Mouse (Mus musculus): Measurements from ENCODE around the gene Abcc6. TPM values are rescaled to one million over a fixed set of nuclear protein-coding genes. Genes with fewer than 3 reads are reported as not detected.
A peak's percentile ranks its signal among the peaks of the same experiment; 100 is the strongest.

The Abcc6 gene
- polyA plus RNA-seq, 1 experiment from 2014 or later, result 0.24 TPM

GRCm38 (mm10) chr7:46013266-46014010, 16.7 kb downstream of the Abcc6 start:
- H3K27me3 ChIP-seq (ENCODE audit: control insufficient read depth, insufficient read depth, low read length), result no peaks in the 10 kb centered on the region
- no peak for ATAC-seq (ENCODE audit: low FRiP score, low TSS enrichment)
- H3K4me1 ChIP-seq (ENCODE audit: control insufficient read depth, insufficient read depth, low read length), result no peaks in the 10 kb centered on the region
- whole genome bisulfite sequencing, result 14% methylated on average over 9 of the region's 9 CpGs
- no peak overlapping the region for H3K4me2 ChIP-seq (ENCODE audit: low read length)
- no peaks in the 10 kb centered on the region for H3K9me3 ChIP-seq (ENCODE audit: control insufficient read depth, low read length)
- peak; percentile 67 for DNase-seq
- no peaks in the 10 kb centered on the region for H3K36me3 ChIP-seq (ENCODE audit: control insufficient read depth, insufficient read depth, low read length)
- H3K4me3 ChIP-seq (replicated peaks; ENCODE audit: low read depth, low read length), result no peak overlapping the region
- peak overlapping the region; percentile 32; the same call in 1 of the 2 replicates for H3K27ac ChIP-seq (replicated peaks; ENCODE audit: low read depth, low read length)
- no peak overlapping the region for H3K9ac ChIP-seq (replicated peaks; ENCODE audit: low read length)

GRCm38 (mm10) chr7:46012121-46012520, 18.0 kb downstream of the Abcc6 start:
- no peak for DNase-seq
- no peak overlapping the region for H3K9ac ChIP-seq (replicated peaks; ENCODE audit: low read length)
- no peaks in the 10 kb centered on the region for H3K9me3 ChIP-seq (ENCODE audit: control insufficient read depth, low read length)
- H3K27me3 ChIP-seq (ENCODE audit: control insufficient read depth, insufficient read depth, low read length), result no peaks in the 10 kb centered on the region
- no peak for ATAC-seq (ENCODE audit: low FRiP score, low TSS enrichment)
- H3K4me1 ChIP-seq (ENCODE audit: control insufficient read depth, insufficient read depth, low read length), result no peaks in the 10 kb centered on the region
- H3K4me2 ChIP-seq (ENCODE audit: low read length), result no peak overlapping the region
- H3K27ac ChIP-seq (replicated peaks; ENCODE audit: low read depth, low read length), result no peak overlapping the region
- no peak overlapping the region for H3K4me3 ChIP-seq (replicated peaks; ENCODE audit: low read depth, low read length)
- no peaks in the 10 kb centered on the region for H3K36me3 ChIP-seq (ENCODE audit: control insufficient read depth, insufficient read depth, low read length)

DNA sequence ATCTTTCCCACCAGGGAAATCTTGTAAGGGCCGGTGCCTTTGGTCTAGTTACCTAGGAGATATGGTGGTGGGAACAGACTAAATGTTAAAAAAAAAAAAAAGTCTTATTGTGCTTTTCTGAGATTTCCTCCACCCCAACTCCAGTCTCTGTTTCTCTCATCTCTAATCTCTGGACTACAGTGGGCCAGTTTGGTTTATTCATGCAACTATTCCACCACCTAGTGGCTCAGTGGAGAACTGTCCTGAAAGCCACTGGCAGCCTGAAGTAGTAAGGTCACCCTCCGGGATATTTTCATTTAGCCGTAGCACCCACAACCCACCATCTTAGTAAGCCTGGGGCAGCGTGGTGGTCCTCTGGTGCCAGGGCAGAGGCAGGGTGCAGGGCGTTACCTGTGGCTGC, 20.5 kb downstream of the Abcc6 start:
- no peak overlapping the region for H3K9ac ChIP-seq (replicated peaks; ENCODE audit: low read length)
- H3K27ac ChIP-seq (replicated peaks; ENCODE audit: low read depth, low read length), result no peak overlapping the region

DNA sequence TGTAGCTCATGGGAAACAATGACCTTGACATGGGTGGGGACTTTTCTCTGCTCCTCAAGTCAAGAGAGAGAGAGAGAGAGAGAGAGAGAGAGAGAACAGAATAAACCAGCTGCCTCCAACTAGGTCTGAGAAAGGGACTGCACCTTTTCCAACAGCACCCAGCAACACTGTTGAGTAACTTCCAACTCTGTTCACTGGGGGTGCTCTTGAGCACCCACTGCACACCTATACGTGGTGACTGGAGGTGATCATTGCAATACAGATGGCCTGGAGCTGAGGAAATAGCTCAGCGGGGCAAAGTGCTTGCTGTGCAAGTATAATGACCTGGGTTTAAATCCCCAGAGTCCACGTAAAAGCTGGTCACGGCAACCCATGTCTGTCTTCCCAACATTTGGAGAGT, 27.4 kb downstream of the Abcc6 start:
- WGBS, result 51% methylated on average over 4 of the region's 4 CpGs
- no peaks in the 10 kb centered on the region for H3K9me3 ChIP-seq (ENCODE audit: control insufficient read depth, low read length)
- no peak overlapping the region for H3K27ac ChIP-seq (replicated peaks; ENCODE audit: low read depth, low read length)
- H3K27me3 ChIP-seq (ENCODE audit: control insufficient read depth, insufficient read depth, low read length), result no peaks in the 10 kb centered on the region
- H3K4me2 ChIP-seq (ENCODE audit: low read length), result no peak overlapping the region
- H3K36me3 ChIP-seq (ENCODE audit: control insufficient read depth, insufficient read depth, low read length), result no peaks in the 10 kb centered on the region
- no peak overlapping the region for H3K9ac ChIP-seq (replicated peaks; ENCODE audit: low read length)
- H3K4me1 ChIP-seq (ENCODE audit: control insufficient read depth, insufficient read depth, low read length), result no peaks in the 10 kb centered on the region
- ATAC-seq (ENCODE audit: low FRiP score, low TSS enrichment) (no peak), DNase-seq (no peak)
- H3K4me3 ChIP-seq (replicated peaks; ENCODE audit: low read depth, low read length), result no peak overlapping the region

More for the DNA sequence above, 20.5 kb downstream of the Abcc6 start:
- Histone ChIP-seq H3K4me3 (replicated peaks; ENCODE audit: low read depth, low read length) (no peak overlapping the region), H3K9me3 (ENCODE audit: control insufficient read depth, low read length) (no peaks in the 10 kb centered on the region), H3K4me2 (ENCODE audit: low read length) (no peak overlapping the region), H3K4me1 (ENCODE audit: control insufficient read depth, insufficient read depth, low read length) (no peaks in the 10 kb centered on the region), H3K36me3 (ENCODE audit: control insufficient read depth, insufficient read depth, low read length) (no peaks in the 10 kb centered on the region), H3K27me3 (ENCODE audit: control insufficient read depth, insufficient read depth, low read length) (no peaks in the 10 kb centered on the region)
- WGBS, result 20% methylated on average over 5 of the region's 5 CpGs
- DNase-seq, result peak; percentile 89
- no peak for ATAC-seq (ENCODE audit: low FRiP score, low TSS enrichment)

DNA sequence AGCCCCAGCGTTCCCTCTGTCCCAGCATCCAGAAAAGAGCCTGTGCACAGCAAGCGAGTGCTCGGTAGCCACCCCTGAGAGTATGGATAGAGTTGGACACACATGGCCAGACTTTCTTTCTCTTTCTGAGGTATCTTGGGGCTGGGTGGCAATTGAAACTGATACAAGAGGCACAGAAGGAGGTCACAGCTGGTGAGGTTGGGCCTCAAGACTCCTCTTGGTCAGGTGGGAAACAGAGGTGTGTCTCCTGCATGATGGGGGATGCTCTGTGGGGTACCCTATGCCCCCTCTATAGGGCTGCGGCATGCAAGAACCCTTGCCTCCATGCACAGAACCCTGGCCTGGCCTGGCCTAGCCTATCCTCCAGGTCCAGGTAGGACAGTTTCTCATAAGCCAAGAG, 29.5 kb downstream of the Abcc6 start:
- Histone ChIP-seq H3K27ac (replicated peaks; ENCODE audit: low read depth, low read length) (no peak overlapping the region), H3K4me3 (replicated peaks; ENCODE audit: low read depth, low read length) (no peak overlapping the region)

GRCm38 (mm10) chr7:45992470-45992869, 37.6 kb downstream of the Abcc6 start:
- Histone ChIP-seq H3K4me1 (ENCODE audit: control insufficient read depth, insufficient read depth, low read length) (no peaks in the 10 kb centered on the region), H3K27me3 (ENCODE audit: control insufficient read depth, insufficient read depth, low read length) (no peaks in the 10 kb centered on the region), H3K4me2 (ENCODE audit: low read length) (no peak overlapping the region), H3K9ac (replicated peaks; ENCODE audit: low read length) (no peak overlapping the region), H3K36me3 (ENCODE audit: control insufficient read depth, insufficient read depth, low read length) (no peaks in the 10 kb centered on the region), H3K9me3 (ENCODE audit: control insufficient read depth, low read length) (no peaks in the 10 kb centered on the region), H3K4me3 (replicated peaks; ENCODE audit: low read depth, low read length) (no peak overlapping the region), H3K27ac (replicated peaks; ENCODE audit: low read depth, low read length) (no peak overlapping the region)
- ATAC-seq (ENCODE audit: low FRiP score, low TSS enrichment) (no peak), DNase-seq (no peak)
- 92% methylated on average over 8 of the region's 8 CpGs for WGBS

More for the DNA sequence above, 29.5 kb downstream of the Abcc6 start:
- Histone ChIP-seq H3K4me2 (ENCODE audit: low read length) (no peak overlapping the region), H3K9ac (replicated peaks; ENCODE audit: low read length) (no peak overlapping the region), H3K4me1 (ENCODE audit: control insufficient read depth, insufficient read depth, low read length) (no peaks in the 10 kb centered on the region), H3K9me3 (ENCODE audit: control insufficient read depth, low read length) (no peaks in the 10 kb centered on the region), H3K36me3 (ENCODE audit: control insufficient read depth, insufficient read depth, low read length) (no peaks in the 10 kb centered on the region), H3K27me3 (ENCODE audit: control insufficient read depth, insufficient read depth, low read length) (no peaks in the 10 kb centered on the region)
- WGBS, result 90% methylated on average over 4 of the region's 4 CpGs
- DNase-seq (no peak), ATAC-seq (ENCODE audit: low FRiP score, low TSS enrichment) (no peak)

DNA sequence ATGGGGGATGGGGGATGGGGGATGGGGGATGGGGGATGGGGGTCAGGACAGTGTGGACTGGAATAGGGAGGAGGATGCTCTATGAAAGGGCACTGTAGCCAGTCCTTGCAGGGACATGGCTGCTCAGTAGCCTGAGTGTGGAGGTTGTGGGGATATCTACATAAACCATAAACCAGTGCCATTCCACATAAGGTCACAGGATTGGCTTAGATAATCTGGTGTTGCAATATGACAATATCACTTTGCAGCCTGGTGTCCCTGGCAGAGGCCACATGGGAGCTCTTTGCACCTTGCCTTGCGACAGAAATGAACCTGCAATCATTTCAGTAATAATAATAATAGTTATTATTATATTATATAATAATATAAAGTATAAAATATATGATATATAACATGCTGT, 41.8 kb downstream of the Abcc6 start:
- Histone ChIP-seq H3K27ac (replicated peaks; ENCODE audit: low read depth, low read length) (no peak overlapping the region), H3K4me2 (ENCODE audit: low read length) (no peak overlapping the region), H3K4me1 (ENCODE audit: control insufficient read depth, insufficient read depth, low read length) (no peaks in the 10 kb centered on the region), H3K27me3 (ENCODE audit: control insufficient read depth, insufficient read depth, low read length) (no peaks in the 10 kb centered on the region), H3K9me3 (ENCODE audit: control insufficient read depth, low read length) (no peaks in the 10 kb centered on the region), H3K36me3 (ENCODE audit: control insufficient read depth, insufficient read depth, low read length) (no peaks in the 10 kb centered on the region), H3K9ac (replicated peaks; ENCODE audit: low read length) (no peak overlapping the region), H3K4me3 (replicated peaks; ENCODE audit: low read depth, low read length) (no peak overlapping the region)
- DNase-seq (no peak), ATAC-seq (ENCODE audit: low FRiP score, low TSS enrichment) (no peak)
- WGBS, result 95% methylated on average over 1 of the region's 1 CpGs

- H3K36me3 ChIP-seq (ENCODE audit: control insufficient read depth, insufficient read depth, low read length), result no peaks in the 10 kb centered on the region
- no peak overlapping the region for H3K4me3 ChIP-seq (replicated peaks; ENCODE audit: low read depth, low read length)
- H3K27me3 ChIP-seq (ENCODE audit: control insufficient read depth, insufficient read depth, low read length), result no peaks in the 10 kb centered on the region
- DNase-seq (no peak), ATAC-seq (ENCODE audit: low FRiP score, low TSS enrichment) (no peak)
- no peak overlapping the region for H3K4me2 ChIP-seq (ENCODE audit: low read length)
- H3K9me3 ChIP-seq (ENCODE audit: control insufficient read depth, low read length), result no peaks in the 10 kb centered on the region
- no peak overlapping the region for H3K9ac ChIP-seq (replicated peaks; ENCODE audit: low read length)
- WGBS, result 82% methylated on average over 6 of the region's 6 CpGs
- no peak overlapping the region for H3K27ac ChIP-seq (replicated peaks; ENCODE audit: low read depth, low read length)
- H3K4me1 ChIP-seq (ENCODE audit: control insufficient read depth, insufficient read depth, low read length), result no peaks in the 10 kb centered on the region
Measured at GRCm38 (mm10) chr7:45986893-45987292, 43.2 kb downstream of the Abcc6 start.

DNA sequence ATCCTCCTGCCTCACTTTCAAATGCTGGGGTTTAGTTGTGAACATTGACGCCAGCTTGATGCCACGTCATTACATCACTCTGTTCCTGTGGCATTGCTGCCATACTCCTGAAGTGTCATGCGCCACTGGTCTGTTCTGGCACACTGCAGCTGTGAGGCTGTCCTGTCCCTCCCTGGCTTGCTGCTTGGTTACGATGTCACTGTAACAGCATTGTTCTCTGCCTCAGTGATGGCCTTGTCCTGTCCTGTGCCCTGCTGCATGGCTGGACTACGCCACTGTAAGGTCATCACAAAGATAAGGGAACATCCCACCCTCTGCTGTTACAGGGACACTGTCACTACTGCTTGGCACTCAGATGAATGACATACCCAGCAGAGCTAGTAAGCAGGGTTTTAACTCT, 48.5 kb downstream of the Abcc6 start:
- Histone ChIP-seq H3K27ac (replicated peaks; ENCODE audit: low read depth, low read length) (no peak overlapping the region), H3K4me2 (ENCODE audit: low read length) (no peak overlapping the region), H3K4me3 (replicated peaks; ENCODE audit: low read depth, low read length) (no peak overlapping the region), H3K9ac (replicated peaks; ENCODE audit: low read length) (no peak overlapping the region), H3K27me3 (ENCODE audit: control insufficient read depth, insufficient read depth, low read length) (no peaks in the 10 kb centered on the region), H3K9me3 (ENCODE audit: control insufficient read depth, low read length) (no peaks in the 10 kb centered on the region), H3K36me3 (ENCODE audit: control insufficient read depth, insufficient read depth, low read length) (no peaks in the 10 kb centered on the region), H3K4me1 (ENCODE audit: control insufficient read depth, insufficient read depth, low read length) (no peaks in the 10 kb centered on the region)
- WGBS, result 82% methylated on average over 5 of the region's 5 CpGs
- DNase-seq, result no peak
- no peak for ATAC-seq (ENCODE audit: low FRiP score, low TSS enrichment)
